Mouse (Mus musculus): ENCODE measurements around the gene Fibp.
A peak's percentile ranks its signal among the peaks of the same experiment; 100 is the strongest.

The Fibp gene

DNA sequence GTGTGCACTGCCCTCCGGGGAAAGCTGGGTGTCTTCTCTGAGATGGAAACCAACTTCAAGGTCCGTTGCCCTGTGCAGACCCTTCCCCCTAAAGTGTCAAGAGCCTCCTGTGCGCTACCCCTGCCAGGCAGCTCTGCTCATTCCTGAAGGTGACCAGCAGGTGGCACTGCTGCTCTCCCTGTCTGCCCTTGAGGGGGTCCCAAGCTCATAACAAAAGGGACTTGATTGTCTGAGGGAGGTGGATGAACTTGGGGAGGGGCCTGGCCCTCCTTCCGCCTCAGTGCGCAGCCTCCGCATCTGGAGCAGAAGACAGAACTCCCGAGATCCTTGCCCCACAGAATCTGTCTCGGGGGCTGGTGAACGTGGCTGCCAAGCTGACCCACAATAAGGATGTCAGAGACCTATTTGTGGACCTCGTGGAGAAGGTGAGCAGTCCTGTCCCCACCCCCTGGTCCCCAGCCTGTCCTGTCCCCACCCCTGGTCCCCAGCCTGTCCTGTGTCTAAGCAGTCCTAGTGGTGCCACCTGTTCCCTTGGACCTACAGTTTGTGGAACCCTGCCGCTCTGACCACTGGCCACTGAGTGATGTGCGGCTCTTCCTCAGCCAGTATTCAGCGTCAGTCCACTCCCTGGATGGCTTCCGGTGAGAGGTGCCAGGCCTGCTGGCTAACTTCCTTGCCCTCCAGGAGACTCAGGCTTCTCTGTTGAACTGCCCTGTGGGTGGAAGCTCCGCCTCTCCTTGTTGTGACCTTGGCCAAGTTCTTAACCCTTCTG is 3.6 kb downstream of the Fibp start:
- peak; percentile 58 for DNase-seq (ENCODE audit: low read depth, low spot score)

DNA sequence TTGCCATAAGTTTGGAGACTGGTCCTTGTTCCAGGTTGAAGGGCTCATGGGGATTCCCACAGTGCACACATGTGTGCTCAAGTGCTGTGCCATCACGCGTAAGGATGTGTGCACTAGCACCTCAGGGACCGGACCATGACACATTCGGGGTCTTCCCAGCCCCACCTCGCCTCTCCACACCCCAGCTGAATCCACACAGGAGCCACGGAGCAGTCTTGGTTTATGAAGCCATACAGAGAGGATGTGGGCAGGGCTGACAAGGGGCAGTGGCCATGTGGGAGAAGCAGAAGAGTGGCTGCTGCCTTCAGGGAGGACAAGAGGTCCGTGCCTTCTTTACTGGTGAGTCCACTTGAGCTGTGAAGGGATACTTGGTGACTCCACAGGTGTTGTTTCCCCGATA is 4.6 kb downstream of the Fibp start:
- no peak for DNase-seq (ENCODE audit: low read depth, low spot score)

DNA sequence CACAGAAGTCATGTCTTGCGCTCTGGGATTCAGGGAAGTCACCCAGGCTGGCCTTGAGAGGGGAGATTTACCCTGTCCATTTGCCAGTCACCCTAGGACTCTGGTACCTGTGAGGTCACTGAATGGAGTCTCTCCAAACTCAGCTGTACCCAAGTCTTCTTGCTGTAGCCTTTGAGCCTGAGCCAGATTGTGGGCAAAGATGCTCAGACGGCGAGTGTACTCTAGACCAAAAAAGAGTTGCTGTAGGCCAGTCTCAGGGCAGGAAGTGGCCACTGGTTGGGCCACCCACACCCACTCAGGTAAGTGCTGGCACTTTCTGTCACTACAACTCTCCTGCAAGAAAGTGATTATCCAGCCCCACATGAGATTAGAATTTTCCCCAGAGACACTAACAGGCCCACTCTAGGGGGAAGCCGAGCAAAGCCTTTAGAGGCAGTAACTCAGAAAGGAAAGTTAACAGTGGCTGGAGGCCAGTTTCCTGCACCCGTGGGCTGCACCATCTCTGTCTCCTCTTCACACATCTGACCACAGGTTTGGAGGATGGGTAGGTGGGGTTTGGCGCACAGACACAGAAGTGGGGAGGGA is 6.6 kb downstream of the Fibp start:
- DNase-seq (ENCODE audit: low read depth, low spot score), result no peak

DNA sequence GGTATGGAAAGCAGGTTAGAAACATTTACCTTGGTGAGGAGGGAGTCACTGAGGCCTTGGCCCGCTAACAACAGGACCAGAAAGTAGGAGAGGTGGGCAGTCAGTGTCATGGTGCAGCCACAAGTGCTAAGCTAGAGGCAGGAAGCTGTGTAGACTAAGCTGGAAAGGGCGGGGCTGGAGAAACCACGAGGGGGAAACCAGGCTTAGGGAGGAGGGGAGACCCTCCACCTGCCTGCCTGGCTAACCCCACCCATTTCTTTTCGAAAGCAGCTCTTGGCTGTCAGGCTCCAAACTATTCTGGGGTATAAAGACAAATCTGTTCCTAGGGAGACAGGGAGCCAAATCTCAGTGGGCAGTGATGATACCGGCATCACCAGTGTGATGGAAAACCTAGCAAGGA is 8.0 kb downstream of the Fibp start, which contains the start of gene Ctsw:
TSS of gene Ctsw (minus strand) at position 134 of the 400 bp plus-strand sequence.
- no peak for DNase-seq (ENCODE audit: low read depth, low spot score)

DNA sequence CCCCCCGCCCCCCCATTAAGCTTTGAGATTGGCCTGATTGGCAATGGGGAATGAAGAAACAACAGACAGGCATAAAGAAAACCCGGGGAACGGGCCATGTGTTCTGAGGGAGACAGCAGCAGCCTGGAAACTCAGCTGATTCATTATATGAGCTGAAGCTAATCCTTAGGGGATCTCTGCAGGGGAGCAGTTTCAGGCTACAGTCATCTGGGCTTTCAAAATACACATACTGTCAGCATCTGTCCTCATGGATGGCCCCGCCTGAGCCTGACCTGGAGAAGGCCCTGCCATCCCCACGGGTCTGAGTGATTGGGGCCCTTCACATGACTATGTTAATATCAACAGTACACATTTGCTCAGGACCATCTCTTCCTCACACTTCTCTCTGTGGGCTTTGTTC is 11.4 kb downstream of the Fibp start:
- no peak for DNase-seq (ENCODE audit: low read depth, low spot score)

DNA sequence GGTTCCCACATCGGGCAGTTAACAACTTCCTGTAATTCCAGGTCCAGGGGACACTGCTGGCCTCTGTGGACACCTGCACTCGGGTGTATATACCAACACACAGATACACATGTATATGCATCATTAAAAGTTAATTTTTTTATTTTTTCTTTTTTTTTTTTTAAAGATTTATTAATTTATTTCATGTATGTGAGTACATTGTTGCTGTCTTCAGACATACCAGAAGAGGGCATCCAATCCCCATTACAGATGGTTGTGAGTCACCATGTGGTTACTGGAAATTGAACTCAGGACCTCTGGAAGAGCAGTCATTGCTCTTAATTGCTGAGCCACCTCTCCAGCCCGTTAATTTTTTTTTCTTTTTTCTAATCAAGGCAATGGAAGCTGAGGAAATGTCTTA is 12.4 kb downstream of the Fibp start:
- DNase-seq (ENCODE audit: low read depth, low spot score), result peak; percentile 36

DNA sequence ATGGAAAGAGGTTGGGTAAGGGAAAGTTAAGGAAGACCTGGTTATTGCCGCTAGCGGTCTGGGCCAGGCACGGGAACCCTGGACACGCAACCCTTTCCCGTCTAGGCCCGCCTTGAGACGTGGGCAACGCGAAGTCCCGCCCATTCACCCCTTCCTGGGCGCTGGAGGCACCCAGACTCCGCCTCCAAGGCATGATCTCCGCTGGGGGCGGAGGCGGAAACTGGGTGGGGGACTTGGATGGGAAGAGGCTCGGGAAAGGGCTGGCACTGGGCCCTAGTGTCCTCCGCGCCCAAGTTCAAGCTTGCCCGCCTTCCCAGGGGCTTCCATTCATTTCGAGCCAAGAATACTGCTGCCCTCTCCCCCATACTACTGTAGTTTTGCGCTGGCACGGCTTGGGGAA is 13.3 kb downstream of the Fibp start, which contains the start of gene Efemp2:
TSS of gene Efemp2 (plus strand) at position 235 of the 400 bp plus-strand sequence.
- no peak for DNase-seq (ENCODE audit: low read depth, low spot score)

DNA sequence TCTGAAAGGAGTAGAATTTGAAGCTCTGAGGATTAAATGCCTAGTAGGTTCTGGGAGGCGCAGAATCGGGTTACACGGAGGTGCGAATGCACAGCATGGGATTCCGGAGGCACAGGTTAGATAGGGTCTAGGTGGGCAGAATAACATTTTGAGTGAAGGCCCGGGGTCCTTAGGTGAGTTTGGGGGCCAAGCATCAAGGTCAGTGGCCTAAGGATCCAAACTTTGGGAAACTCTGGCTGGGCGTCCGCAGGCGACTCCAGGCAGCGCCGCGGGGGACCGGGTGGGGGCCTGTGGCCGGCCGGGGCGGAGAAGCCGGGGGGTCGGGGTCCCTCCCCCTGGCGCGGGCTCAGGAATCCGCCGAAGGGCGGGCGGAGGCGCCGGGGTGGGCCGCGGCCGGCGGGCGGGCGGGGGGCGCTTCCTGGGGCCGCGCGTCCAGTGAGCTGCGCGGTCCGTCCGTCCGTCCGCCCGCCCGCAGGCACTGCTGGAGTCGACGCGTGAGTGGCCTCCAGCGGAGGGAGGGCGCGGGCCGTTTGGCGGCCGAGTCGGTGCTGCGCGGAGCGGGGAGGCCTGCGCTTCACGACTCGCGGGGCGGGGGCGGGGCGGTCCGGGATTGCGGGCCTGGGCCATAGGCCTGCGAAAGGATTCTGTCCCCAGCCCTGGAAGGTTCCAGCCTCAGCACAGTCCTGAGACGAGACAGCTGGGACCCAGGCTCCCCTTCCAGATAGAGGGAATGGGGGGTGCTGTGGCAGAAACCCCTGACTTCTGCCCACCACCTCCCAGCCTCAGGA is 14.1 kb downstream of the Fibp start:
- DNase-seq (ENCODE audit: low read depth, low spot score), result no peak

DNA sequence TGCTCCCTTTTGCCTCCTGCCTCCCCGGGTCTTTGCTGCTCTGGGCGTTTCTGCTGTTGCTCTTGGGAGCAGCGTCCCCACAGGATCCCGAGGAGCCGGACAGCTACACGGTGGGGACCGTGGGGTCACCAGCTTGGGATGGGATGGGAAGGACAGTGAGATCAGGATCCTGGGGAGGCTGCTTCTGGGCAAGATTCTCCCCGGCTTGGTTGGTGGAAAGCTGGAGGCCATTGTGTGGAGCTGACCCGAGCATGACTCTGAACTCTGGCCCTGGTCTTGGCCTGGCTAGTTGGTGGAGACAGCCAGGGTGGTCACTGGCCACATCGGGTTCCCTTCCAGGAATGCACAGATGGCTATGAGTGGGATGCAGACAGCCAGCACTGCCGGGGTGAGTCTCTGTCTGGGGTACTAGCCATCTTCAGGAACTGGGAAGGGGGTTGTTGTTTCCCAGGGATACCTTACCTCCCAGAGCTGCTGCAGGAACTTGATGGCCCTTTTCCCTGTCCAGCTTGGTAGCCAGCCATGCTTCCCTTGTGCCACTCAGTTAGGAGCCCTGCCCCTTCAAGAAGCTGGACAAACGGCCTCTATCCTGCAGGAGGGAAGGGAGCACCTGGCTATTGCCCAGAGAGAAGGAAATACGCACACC is 14.8 kb downstream of the Fibp start:
- DNase-seq (ENCODE audit: low read depth, low spot score), result no peak

DNA sequence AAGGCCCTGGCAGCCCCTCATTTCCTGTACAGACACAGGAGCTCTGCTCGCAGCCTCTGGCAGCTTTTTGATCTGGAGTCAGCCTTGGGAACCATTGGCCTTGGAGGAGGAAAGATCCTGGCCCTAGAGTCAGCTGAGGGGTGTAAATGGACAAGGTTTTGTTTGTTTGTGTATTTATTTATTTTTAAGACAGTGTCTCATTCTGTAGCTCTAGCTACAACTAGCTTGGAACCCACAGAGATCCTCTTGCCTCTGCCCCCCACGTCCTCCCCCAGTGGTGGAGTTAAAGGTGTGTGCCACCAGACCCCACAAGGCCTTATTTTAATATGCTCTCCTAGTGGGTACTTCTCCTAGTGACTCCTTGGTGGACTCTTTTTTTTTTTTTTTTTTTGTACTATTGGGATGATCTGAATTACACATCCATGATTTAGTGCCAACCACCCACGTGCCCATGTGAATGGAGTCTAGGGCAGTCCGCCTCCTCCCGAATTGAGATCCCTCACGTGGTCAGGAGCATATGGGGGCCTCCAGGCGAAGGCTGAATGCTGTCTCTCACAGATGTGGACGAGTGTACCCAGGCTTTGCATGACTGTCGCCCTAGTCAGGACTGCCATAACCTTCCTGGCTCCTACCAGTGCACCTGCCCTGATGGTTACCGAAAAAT is 16.7 kb downstream of the Fibp start:
- DNase-seq (ENCODE audit: low read depth, low spot score), result no peak

DNA sequence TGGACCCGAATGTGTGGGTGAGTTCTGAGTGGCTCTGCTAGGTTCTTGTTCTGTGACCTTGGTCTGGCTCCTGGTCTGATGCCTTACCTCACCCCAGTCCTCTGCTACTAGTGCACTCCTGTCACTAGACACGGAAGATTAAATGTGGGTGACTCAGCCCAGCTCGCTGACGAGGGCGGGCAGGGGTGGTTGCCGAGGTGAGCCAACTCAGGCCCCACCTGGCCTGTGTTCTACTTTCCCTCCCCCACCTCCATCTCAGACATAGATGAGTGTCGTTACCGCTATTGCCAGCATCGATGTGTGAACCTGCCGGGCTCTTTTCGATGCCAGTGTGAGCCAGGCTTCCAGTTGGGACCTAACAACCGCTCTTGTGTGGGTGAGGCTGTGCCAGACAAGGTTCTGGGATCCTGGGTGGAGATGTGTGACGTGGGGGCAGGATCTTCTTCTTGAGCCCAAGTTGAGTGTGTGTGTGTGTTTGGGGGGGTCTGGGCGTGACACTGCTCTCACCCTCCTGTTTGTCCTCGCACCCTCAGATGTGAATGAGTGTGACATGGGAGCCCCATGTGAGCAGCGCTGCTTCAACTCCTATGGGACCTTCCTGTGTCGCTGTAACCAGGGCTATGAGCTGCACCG is 17.4 kb downstream of the Fibp start:
- no peak for DNase-seq (ENCODE audit: low read depth, low spot score)

DNA sequence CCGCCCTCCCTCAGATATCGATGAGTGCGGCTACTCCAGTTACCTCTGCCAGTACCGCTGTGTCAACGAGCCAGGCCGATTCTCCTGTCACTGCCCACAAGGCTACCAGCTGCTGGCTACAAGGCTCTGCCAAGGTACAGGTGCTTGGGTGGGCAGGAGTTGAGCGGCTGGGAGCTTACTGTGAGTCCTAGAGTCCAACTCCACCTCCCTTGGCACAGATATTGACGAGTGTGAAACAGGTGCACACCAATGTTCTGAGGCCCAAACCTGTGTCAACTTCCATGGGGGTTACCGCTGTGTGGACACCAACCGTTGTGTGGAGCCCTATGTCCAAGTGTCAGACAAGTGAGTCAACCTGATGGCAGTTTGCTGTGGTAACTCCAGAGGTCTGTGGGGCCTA is 19.6 kb downstream of the Fibp start:
- DNase-seq (ENCODE audit: low read depth, low spot score), result no peak

DNA sequence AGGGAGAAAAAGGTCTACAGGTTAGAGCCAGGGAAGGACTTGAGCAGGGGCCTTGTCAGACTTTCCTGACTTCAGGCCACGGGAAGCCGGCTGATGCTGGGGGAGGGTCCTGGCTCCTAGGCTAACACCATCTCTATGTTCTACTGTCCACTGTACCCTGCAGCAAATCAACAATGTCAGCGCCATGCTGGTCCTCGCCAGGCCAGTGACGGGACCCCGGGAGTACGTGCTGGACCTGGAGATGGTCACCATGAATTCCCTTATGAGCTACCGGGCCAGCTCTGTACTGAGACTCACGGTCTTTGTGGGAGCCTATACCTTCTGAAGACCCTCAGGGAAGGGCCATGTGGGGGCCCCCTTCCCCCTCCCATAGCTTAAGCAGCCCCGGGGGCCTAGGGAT is 21.0 kb downstream of the Fibp start:
- DNase-seq (ENCODE audit: low read depth, low spot score), result no peak

DNA sequence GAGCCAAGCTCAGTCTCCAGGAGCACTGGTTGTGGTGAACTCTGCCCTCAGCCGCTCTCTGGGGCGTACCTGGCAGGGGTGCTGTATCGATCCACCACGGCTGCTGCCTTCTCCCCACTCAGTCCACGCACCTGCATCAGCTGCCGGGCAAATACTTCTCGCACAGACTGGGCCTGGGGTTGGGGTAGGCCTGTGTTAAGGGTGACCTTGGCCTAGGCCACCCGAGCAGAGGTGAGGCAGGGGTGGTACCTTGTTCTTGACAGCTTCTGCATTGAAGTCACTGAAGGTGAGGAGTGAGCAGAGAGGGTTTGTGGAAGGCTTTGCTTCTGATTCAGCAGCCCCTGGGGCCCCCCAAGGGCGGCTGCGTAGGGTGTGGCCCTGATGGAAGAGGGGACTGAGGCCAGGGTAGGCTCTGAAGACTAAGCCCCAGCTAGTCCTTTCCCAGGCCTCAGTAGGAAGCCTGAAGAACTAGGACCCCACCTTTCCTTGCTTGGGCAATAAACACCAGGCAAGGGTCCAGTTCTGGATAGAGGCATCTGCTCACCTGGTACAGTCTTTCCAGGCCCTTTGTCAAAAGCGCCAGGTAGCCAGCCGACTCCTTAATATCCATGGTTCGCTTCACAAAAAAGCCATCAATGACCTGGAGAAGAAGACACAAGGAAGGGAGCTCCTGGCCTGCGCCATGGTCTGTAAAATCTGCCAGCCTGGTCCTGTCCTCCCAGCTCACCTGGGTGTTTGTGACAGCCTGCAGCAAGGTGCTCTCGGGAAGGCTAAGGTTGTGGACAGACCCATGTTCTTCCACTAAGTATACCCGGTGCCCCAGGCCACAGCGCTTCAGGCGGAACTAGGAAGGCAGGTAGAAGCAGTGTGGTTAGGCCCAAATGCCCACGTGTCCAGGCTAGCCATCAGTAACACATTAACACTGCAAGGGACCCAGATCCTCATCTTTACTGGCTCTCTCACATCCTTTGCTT is 23.3 kb downstream of the Fibp start:
- DNase-seq (ENCODE audit: low read depth, low spot score), result no peak

DNA sequence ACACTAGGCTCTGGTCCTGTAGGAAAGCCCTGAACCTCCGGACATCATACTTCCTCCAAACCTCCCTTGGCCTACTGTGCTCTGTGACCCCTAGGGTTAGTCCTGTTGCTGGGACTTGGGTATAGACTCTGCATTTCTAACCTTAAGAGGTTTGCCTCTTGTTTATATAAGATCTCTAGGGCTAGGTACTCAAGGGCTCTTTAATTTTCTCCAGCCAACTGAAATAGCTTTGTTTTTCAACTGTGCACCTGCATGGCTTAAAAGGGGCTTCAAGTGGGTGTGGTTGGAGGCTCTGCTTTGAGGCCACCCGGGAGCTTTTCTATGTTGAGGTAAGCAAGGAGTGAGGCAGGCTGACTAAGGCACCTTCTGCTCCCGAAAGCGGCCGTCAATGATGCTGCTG is 24.1 kb downstream of the Fibp start:
- DNase-seq (ENCODE audit: low read depth, low spot score), result no peak

DNA sequence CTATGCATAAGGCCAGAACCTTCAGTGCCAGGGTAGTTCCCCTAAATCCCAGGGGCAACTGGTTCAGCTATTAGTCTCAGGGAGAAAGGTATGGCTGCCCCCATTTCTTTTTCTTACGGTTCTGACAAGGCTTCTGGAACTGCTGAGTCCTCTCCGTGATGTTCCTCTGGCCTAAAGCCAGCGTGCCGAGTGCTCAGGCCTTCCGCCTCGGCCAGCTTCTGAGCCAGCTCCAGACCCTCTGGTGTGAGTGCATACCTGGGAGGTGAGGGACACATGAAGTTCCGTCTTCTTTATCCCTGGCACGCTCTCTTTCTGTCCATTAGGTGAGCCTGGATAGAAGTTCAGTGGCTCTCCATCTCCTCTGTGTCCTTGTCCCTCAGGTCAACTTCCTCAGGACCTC is 25.0 kb downstream of the Fibp start:
- DNase-seq (ENCODE audit: low read depth, low spot score), result no peak

DNA sequence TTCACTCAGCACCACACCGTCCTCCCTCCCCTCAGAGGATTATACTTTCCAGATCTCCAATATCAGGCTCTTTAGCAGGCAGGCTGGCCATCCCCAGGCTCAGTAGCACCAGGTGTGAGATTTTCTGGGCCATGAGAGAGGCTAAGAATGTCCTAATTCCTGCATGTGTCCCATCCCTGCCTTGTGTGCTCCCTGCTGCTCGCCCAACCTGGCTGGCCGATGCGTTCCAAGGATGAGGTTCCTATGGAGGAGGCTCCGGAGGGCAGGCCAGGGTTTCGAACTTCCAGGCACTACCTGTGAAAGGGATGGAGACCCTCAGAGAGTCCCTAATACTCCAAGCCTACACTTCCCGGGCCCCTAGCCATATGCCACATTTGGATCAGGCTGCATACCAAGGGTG is 25.4 kb downstream of the Fibp start:
- DNase-seq (ENCODE audit: low read depth, low spot score), result no peak

DNA sequence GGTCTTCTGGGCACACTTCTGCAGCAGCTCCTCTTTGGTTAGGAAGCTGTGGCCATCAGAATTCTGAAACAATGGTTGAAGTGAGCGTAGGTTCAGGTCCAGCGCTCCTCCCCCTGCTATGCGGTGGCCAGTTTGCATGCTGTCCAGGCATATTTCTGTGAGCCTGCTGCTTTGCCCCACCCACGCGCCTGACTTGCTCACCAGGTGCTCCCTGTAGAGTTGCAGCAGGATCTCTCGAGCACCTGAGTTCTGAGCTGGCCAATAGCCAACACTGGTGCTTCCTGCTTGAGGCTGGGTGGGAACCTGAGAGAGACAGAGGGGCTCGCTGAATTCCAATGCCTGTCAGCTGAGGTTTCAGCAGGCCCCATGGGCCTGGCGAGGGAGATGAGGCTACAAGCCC is 25.9 kb downstream of the Fibp start:
- DNase-seq (ENCODE audit: low read depth, low spot score), result no peak

DNA sequence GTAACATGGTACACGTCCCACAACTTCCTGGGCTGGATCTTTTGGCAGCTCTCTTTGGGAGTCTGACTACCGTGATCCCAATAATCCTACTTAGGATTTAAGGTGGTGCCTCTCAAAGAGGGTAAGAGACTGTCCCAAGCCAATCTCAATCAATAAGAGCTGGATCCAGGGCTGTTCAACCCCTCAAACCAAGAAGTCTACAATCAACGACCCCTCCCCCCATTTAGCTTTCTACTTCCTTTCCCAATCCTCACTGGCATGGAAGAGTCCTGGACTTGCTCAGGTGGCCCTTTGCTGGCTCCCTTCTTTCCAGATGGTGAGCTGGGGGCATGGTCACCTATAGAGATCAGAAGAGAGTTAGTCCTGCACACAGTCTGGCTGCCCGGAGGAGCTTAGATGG is 26.4 kb downstream of the Fibp start:
- DNase-seq (ENCODE audit: low read depth, low spot score), result no peak

Data from A20 (cell line).